Mouse (Mus musculus) neural tube, embryonic 13.5 days (tissue): ENCODE results near the gene Add2. TPM values are rescaled to one million over a fixed set of nuclear protein-coding genes. Genes with fewer than 3 reads are reported as not detected.

Experiments used
- ATAC-seq: fragments of 200-750 bp; cut with Nextera tagmentation; 2 replicates; pipeline ENCODE4 v1.8.0; 2017; ENCODE audit warnings: low read depth, mild to moderate bottlenecking, moderate TSS enrichment, moderate library complexity
- H3K27ac ChIP-seq: fragments of 300-500 bp; sonication (generic); replicated peaks from 2 replicates; pipeline ENCODE4 v1.5.1; 2015; ENCODE audit warnings: moderate library complexity, mild to moderate bottlenecking, inconsistent platforms
- H3K27me3 ChIP-seq: fragments of 300-500 bp; sonication (generic); 2 replicates; pipeline ENCODE4 v1.6.1; 2015; ENCODE audit warnings: mild to moderate bottlenecking, inconsistent platforms
- H3K36me3 ChIP-seq: fragments of 300-500 bp; sonication (generic); 2 replicates; pipeline ENCODE4 v1.6.1; 2015; ENCODE audit warnings: mild to moderate bottlenecking, inconsistent platforms
- H3K4me1 ChIP-seq: fragments of 300-500 bp; sonication (generic); replicated peaks from 2 replicates; pipeline ENCODE4 v1.6.1; 2015; ENCODE audit warnings: inconsistent platforms
- H3K4me2 ChIP-seq: fragments of 300-500 bp; sonication (generic); 2 replicates; pipeline ENCODE4 v1.6.1; 2015; ENCODE audit warnings: inconsistent platforms, mild to moderate bottlenecking, moderate library complexity
- H3K4me3 ChIP-seq: fragments of 300-500 bp; sonication (generic); 2 replicates; pipeline ENCODE4 v1.5.1; 2015; ENCODE audit warnings: mild to moderate bottlenecking, inconsistent platforms
- H3K9ac ChIP-seq: fragments of 300-500 bp; sonication (generic); 2 replicates; pipeline ENCODE4 v1.6.1; 2015; ENCODE audit warnings: moderate library complexity, mild to moderate bottlenecking, inconsistent platforms
- H3K9me3 ChIP-seq: fragments of 300-500 bp; sonication (generic); 2 replicates; pipeline ENCODE4 v1.6.1; 2016; ENCODE audit warnings: inconsistent platforms
- WGBS: fragments of 180-500 bp; shearing (Covaris S2); methylation state at CpG from one replicate; pipeline ENCODE4 v1.1.7; 2015; 5-methylcytosine and 5-hydroxymethylcytosine counted together
- polyA plus RNA-seq: library from polyadenylated mRNA; unstranded; fragments of >200 nt; fragmentation: Nextera tagmentation; extraction: Ambion mirVana; gene quantifications from 2 replicates; pipeline ENCODE4 v1.2.1, GENCODE M21; 2015

Gene Add2
- polyA plus RNA-seq, 1 experiment from 2014 or later, result 148 TPM

GRCm38 (mm10) chr6:86125761-86126160, 97.3 kb downstream of the Add2 start:
- Histone ChIP-seq H3K36me3 (peaks cover 14% of the 10 kb centered on the region), H3K4me2 (no peak overlapping the region), H3K27me3 (no peaks in the 10 kb centered on the region), H3K9ac (no peak overlapping the region), H3K4me3 (no peak overlapping the region), H3K9me3 (no peaks in the 10 kb centered on the region), H3K4me1 (peaks cover 8% of the 10 kb centered on the region), H3K27ac (no peak overlapping the region)
- ATAC-seq, result no peak
- 83% methylated on average over 4 of the region's 4 CpGs for WGBS

DNA sequence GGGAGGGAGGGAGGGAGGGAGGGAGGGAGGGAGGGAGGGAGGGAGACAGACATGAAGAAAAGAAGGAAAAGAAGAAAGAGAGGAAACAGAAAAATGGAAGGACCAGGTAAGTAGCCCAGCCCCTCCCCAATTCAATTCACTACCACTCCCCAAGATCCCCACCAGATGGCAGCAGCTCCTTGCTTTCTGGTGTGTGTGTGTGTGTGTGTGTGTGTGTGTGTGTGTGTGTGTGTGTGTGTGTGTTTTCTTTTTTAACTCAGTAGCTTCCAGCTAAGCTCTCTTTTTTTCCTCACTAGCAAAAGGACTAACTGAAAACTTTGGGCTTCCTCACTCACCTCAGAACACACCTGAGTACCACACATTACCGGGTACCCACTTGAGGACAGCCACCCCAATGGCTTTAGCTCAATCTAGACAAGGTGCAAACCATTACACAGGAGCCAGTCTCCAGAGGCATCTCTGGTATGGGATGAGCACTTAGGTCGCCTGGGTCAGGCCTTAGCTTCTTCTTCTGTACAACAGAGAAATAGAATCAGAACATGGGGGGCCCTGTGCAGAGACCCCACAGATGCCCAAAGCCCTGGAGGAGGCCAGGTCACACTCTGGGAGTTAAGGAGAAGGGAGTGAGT, 98.6 kb downstream of the Add2 start:
- Histone ChIP-seq H3K27ac (no peak overlapping the region), H3K9ac (no peak overlapping the region), H3K36me3 (0 out of 2 replicates have a peak, but pooled peaks cover 1% of the 10 kb centered on the region), H3K27me3 (no peaks in the 10 kb centered on the region), H3K9me3 (no peaks in the 10 kb centered on the region), H3K4me3 (no peak overlapping the region), H3K4me2 (no peak overlapping the region), H3K4me1 (peaks cover 8% of the 10 kb centered on the region)
- ATAC-seq, result peak; percentile 33; the same call in 1 of the 2 replicates
- WGBS, result 58% methylated on average over 2 of the region's 2 CpGs

GRCm38 (mm10) chr6:86128504-86128903, 100.0 kb downstream of the Add2 start:
- 47% methylated on average over 4 of the region's 4 CpGs for WGBS
- H3K27me3 ChIP-seq, result no peaks in the 10 kb centered on the region
- H3K4me3 ChIP-seq, result no peak overlapping the region
- H3K4me2 ChIP-seq, result no peak overlapping the region
- H3K27ac ChIP-seq, result no peak overlapping the region
- no peaks in the 10 kb centered on the region for H3K9me3 ChIP-seq
- ATAC-seq, result no peak
- H3K9ac ChIP-seq, result no peak overlapping the region
- peaks cover 8% of the 10 kb centered on the region for H3K4me1 ChIP-seq
- no peaks in the 10 kb centered on the region for H3K36me3 ChIP-seq

GRCm38 (mm10) chr6:86129872-86130498, 101.5 kb downstream of the Add2 start:
- no peak overlapping the region for H3K9ac ChIP-seq
- no peak for ATAC-seq
- H3K27me3 ChIP-seq, result no peaks in the 10 kb centered on the region
- no peaks in the 10 kb centered on the region for H3K9me3 ChIP-seq
- peaks cover 8% of the 10 kb centered on the region for H3K4me1 ChIP-seq
- WGBS, result 75% methylated on average over 9 of the region's 9 CpGs
- no peak overlapping the region for H3K4me2 ChIP-seq
- H3K4me3 ChIP-seq, result no peak overlapping the region
- no peaks in the 10 kb centered on the region for H3K36me3 ChIP-seq
- H3K27ac ChIP-seq, result no peak overlapping the region

DNA sequence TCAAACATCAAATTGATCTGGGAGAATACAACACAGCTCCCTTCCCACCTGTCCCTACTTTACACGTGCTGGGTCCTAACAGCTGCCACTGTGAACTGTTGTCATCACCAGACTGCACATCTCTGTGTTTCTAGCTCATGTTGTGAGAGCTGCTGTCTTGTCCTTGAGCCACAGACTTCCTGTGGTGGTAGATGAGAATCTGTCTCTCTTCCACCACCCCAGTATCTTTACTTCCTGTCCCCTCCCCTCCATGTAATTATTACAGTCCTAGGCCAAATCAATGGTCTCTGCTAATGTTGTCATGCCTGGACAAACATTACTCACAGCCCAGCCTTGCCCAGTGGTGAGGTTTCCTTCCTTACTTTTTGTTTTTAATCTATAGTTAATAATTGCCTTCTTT, 105.4 kb downstream of the Add2 start:
- no peaks in the 10 kb centered on the region for H3K36me3 ChIP-seq
- no peaks in the 10 kb centered on the region for H3K4me1 ChIP-seq
- no peak overlapping the region for H3K27ac ChIP-seq
- no peak overlapping the region for H3K9ac ChIP-seq
- H3K9me3 ChIP-seq, result no peaks in the 10 kb centered on the region; the same call in 1 of the 2 replicates
- H3K4me2 ChIP-seq, result no peak overlapping the region
- H3K27me3 ChIP-seq, result no peaks in the 10 kb centered on the region
- H3K4me3 ChIP-seq, result no peak overlapping the region
- ATAC-seq, result no peak
- WGBS, result 85% methylated on average over 1 of the region's 1 CpGs

- H3K4me3 ChIP-seq, result no peak overlapping the region
- no peak overlapping the region for H3K9ac ChIP-seq
- H3K9me3 ChIP-seq, result no peaks in the 10 kb centered on the region; the same call in 1 of the 2 replicates
- H3K27me3 ChIP-seq, result no peaks in the 10 kb centered on the region
- no peak overlapping the region for H3K4me2 ChIP-seq
- no peak for ATAC-seq
- no peaks in the 10 kb centered on the region for H3K36me3 ChIP-seq
- no peaks in the 10 kb centered on the region for H3K4me1 ChIP-seq
- no peak overlapping the region for H3K27ac ChIP-seq
- 78% methylated on average over 3 of the region's 3 CpGs for WGBS
Measured at GRCm38 (mm10) chr6:86136206-86136605, 107.7 kb downstream of the Add2 start.

DNA sequence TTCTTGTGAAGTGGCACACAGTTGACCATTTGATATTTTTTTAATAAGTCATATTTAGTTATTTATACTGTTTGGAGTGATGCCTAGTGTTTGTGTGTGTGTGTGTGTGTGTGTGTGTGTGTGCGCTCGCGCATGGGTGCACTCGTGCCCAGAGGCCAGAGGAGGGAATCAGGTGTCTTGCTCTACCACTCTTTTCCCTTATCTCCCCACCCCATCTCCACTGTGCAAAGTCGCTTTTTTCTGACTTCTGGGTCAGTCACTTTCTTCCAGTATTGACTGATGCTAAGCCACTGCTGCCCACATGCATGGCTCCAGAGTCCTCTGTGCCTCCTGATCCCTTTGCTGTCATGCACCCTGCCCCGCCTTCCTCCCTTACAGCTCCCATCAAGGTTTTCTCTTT, 112.8 kb downstream of the Add2 start:
- Histone ChIP-seq H3K27me3 (no peaks in the 10 kb centered on the region), H3K9ac (no peak overlapping the region), H3K4me1 (no peaks in the 10 kb centered on the region; the same call in 1 of the 2 replicates), H3K4me2 (no peak overlapping the region), H3K9me3 (no peaks in the 10 kb centered on the region; the same call in 1 of the 2 replicates), H3K4me3 (no peak overlapping the region), H3K36me3 (no peaks in the 10 kb centered on the region), H3K27ac (no peak overlapping the region)
- ATAC-seq, result no peak
- WGBS, result 83% methylated on average over 6 of the region's 6 CpGs

DNA sequence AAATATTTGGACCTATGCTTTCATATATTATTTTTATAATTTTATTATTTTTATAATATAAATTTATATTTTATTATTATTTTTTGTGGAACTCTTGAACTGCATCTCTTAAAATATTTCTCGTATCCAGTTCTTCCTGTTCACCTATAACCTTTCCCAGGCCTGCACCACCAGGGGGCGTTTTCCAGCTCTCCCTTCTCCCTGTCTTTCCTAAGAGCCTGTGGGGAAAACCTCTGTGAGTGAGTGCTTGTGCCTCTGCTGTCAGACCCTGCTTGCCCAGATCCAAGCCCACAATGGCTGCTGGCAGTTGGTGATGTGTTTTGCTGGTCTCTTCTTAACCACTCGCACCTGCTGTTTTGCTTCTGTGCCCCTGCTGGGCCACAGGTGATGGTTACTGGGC, 113.3 kb downstream of the Add2 start:
- H3K4me3 ChIP-seq, result no peak overlapping the region
- WGBS, result 17% methylated on average over 3 of the region's 3 CpGs
- no peak overlapping the region for H3K27ac ChIP-seq
- H3K9me3 ChIP-seq, result no peaks in the 10 kb centered on the region
- H3K4me2 ChIP-seq, result no peak overlapping the region
- ATAC-seq, result peak; percentile 78; the same call in 1 of the 2 replicates
- no peaks in the 10 kb centered on the region for H3K36me3 ChIP-seq
- H3K4me1 ChIP-seq, result no peaks in the 10 kb centered on the region; the same call in 1 of the 2 replicates
- H3K27me3 ChIP-seq, result no peaks in the 10 kb centered on the region
- H3K9ac ChIP-seq, result no peak overlapping the region

DNA sequence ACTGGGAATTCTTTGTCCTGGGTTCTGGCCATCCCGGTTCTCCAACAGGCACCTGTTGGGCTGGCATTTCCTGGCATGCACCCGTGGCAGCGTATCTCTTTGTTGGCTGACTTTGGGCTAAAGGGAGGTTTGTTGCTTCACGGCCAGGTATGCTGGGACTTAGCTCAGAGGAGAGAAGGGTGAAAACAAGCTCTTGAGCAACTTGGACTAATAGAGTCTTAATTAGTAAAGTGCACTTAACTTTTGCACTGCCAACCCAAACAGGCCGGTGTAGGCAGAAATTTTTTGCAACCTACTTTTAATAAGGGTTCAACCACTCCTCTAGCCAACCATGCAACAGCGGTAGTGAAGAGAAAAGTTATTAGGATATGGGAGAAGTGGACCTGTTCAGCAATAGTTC, 116.5 kb downstream of the Add2 start:
- Histone ChIP-seq H3K36me3 (no peaks in the 10 kb centered on the region), H3K4me2 (no peak overlapping the region), H3K9me3 (no peaks in the 10 kb centered on the region), H3K4me1 (no peaks in the 10 kb centered on the region; the same call in 1 of the 2 replicates), H3K4me3 (no peak overlapping the region), H3K9ac (no peak overlapping the region), H3K27me3 (no peaks in the 10 kb centered on the region), H3K27ac (no peak overlapping the region)
- ATAC-seq, result no peak
- 91% methylated on average over 6 of the region's 6 CpGs for WGBS

- Histone ChIP-seq H3K9ac (no peak overlapping the region), H3K4me2 (no peak overlapping the region), H3K36me3 (no peaks in the 10 kb centered on the region), H3K4me1 (no peaks in the 10 kb centered on the region), H3K4me3 (no peak overlapping the region), H3K27me3 (no peaks in the 10 kb centered on the region), H3K27ac (no peak overlapping the region), H3K9me3 (no peaks in the 10 kb centered on the region)
- 71% methylated on average over 4 of the region's 4 CpGs for WGBS
- no peak for ATAC-seq
Measured at GRCm38 (mm10) chr6:86148518-86148917, 120.0 kb downstream of the Add2 start.

- no peak for ATAC-seq
- Histone ChIP-seq H3K9me3 (no peaks in the 10 kb centered on the region), H3K36me3 (no peaks in the 10 kb centered on the region), H3K4me1 (no peaks in the 10 kb centered on the region), H3K27me3 (no peaks in the 10 kb centered on the region), H3K27ac (no peak overlapping the region), H3K9ac (no peak overlapping the region), H3K4me3 (no peak overlapping the region), H3K4me2 (no peak overlapping the region)
- WGBS, result 69% methylated on average over 4 of the region's 4 CpGs
Measured at GRCm38 (mm10) chr6:86149001-86149400, 120.5 kb downstream of the Add2 start.

- ATAC-seq, result no peak
- Histone ChIP-seq H3K27ac (no peak overlapping the region), H3K9ac (no peak overlapping the region), H3K4me1 (peaks cover 8% of the 10 kb centered on the region; the same call in 1 of the 2 replicates), H3K36me3 (no peaks in the 10 kb centered on the region), H3K9me3 (no peaks in the 10 kb centered on the region), H3K4me3 (no peak overlapping the region), H3K27me3 (no peaks in the 10 kb centered on the region; the same call in 1 of the 2 replicates), H3K4me2 (no peak overlapping the region)
- WGBS, result 91% methylated on average over 7 of the region's 7 CpGs
Measured at GRCm38 (mm10) chr6:86152676-86153075, 124.2 kb downstream of the Add2 start.
